Mouse (Mus musculus): ENCODE data around the gene Aanat. TPM values are rescaled to one million over a fixed set of nuclear protein-coding genes. Genes with fewer than 3 reads are reported as not detected.

Aanat gene
- polyA plus RNA-seq, 1 experiment from 2014 or later = 0.36 TPM

Other genes starting within 250 kb of the Aanat start
- gene Rnf157, start 173.4 kb upstream of the Aanat start, polyA plus RNA-seq (2014; fragmentation: Nextera tagmentation; extraction: Ambion mirVana) = 16.3 and 21.5 TPM in 2 replicates
- 95.5 and 100 TPM in 2 replicates for gene Ubald2, start 152.3 kb upstream of the Aanat start, polyA plus RNA-seq (2014; fragmentation: Nextera tagmentation; extraction: Ambion mirVana)
- not detected in 2 replicates for gene Qrich2, start 120.2 kb upstream of the Aanat start, polyA plus RNA-seq (2014; fragmentation: Nextera tagmentation; extraction: Ambion mirVana)
- 138 and 153 TPM in 2 replicates for gene Prpsap1, start 92.2 kb upstream of the Aanat start, polyA plus RNA-seq (2014; fragmentation: Nextera tagmentation; extraction: Ambion mirVana)
- 2.2 and 2.7 TPM in 2 replicates for gene Sphk1, start 55.5 kb upstream of the Aanat start, polyA plus RNA-seq (2014; fragmentation: Nextera tagmentation; extraction: Ambion mirVana)
- gene Ube2o, start 5.0 kb upstream of the Aanat start, polyA plus RNA-seq (2014; fragmentation: Nextera tagmentation; extraction: Ambion mirVana) = 16.7 and 20.7 TPM in 2 replicates
- gene Rhbdf2, start 40.6 kb downstream of the Aanat start, polyA plus RNA-seq (2014; fragmentation: Nextera tagmentation; extraction: Ambion mirVana) = 0.61 TPM in 2 replicates
- gene Prcd, start 67.1 kb downstream of the Aanat start, polyA plus RNA-seq (2014; fragmentation: Nextera tagmentation; extraction: Ambion mirVana) = 1.4 and 1.7 TPM in 2 replicates
- 14.7 and 15.4 TPM in 2 replicates for gene Cygb, start 67.9 kb downstream of the Aanat start, polyA plus RNA-seq (2014; fragmentation: Nextera tagmentation; extraction: Ambion mirVana)
- gene St6galnac1, start 189.1 kb downstream of the Aanat start, polyA plus RNA-seq (2014; fragmentation: Nextera tagmentation; extraction: Ambion mirVana) = not detected in 2 replicates
- 3.6 and 3.8 TPM in 2 replicates for gene Mxra7, start 241.6 kb downstream of the Aanat start, polyA plus RNA-seq (2014; fragmentation: Nextera tagmentation; extraction: Ambion mirVana)